In the genomic region with DNA sequence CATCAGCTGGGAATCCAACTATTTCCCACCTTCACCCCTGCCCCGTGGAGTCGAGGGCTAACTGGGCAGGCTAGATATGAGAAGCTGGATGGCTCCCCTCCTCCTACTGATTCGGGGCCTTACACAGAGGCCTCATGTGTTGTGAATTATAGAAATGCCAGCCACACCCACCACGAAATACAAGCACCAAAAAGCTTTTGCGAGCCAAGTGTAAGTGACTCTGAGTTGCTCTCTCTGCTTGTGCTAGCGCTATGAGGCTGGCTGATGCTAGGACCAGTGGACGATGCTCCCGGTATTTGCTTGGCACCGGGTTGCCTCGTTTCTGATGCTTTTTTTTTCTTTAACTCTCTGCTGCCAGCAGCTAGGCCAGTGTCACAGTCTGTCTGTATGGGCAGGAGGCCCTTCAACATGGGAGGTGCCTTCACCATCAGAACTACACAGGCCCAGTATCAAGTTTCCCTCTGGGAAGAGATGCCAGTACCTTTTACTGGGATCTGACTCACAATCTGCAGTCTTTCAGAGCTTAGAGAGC, we compare ENCODE assay signal across 20 mouse cellular contexts.
DNase-seq lines count a peak whose midpoint lies in the region; ATAC-seq and TF ChIP-seq lines count a peak whose summit lies in the region.
"Had no signal": no experiment of that assay in that cellular context is flagged by ENCODE, and none has a peak within 500 bp of the region (broad histone marks: within the 10 kb centered on the region; RNA-seq: fewer than 3 reads in every experiment).

No protein-coding gene starts in this region.

- no peaks in the 10 kb centered on the region for H3K9me3 ChIP-seq in kidney, embryonic 16.5 days (ENCODE audit: low read length)
- H3K9me3 ChIP-seq: hindbrain, embryonic 13.5 days; megakaryocyte, embryonic 14.5 days had no signal

- no peaks in the 10 kb centered on the region for H3K27me3 ChIP-seq in spleen, adult 2 months (ENCODE audit: control insufficient read depth, insufficient read depth, low read length)
- no peaks in the 10 kb centered on the region for H3K27me3 ChIP-seq in kidney, embryonic 16.5 days (ENCODE audit: insufficient read depth, low read length)

- H3K4me1 ChIP-seq in spleen, adult 2 months (ENCODE audit: control insufficient read depth, insufficient read depth, insufficient read length) = peaks cover 8% of the 10 kb centered on the region; the same call in 1 of the 2 replicates
- peaks cover 14% of the 10 kb centered on the region for H3K4me1 ChIP-seq in kidney, embryonic 16.5 days (ENCODE audit: insufficient read depth, low read length)
- H3K4me1 ChIP-seq: megakaryocyte, embryonic 14.5 days had no signal

- no peak for DNase-seq in spleen, adult 2 months (ENCODE audit: low read depth in 1 of 2, low spot score in 2 of 2)
- no peak for DNase-seq in spleen, adult 18-20 months
- DNase-seq in adipocyte (ENCODE audit: low spot score) = peak; percentile 21
- peak; percentile 51 for DNase-seq in fibroblast of lung, adult 2 months (ENCODE audit: low read depth)
- DNase-seq in adrenal gland, postnatal 10 days = no peak
- DNase-seq in heart, postnatal 14 days = no peak
- DNase-seq: adrenal gland, postnatal 36 days; cerebellum, adult 2 months; layer of hippocampus, postnatal 36 days; right cerebral cortex, adult 18-20 months had no signal

- no peak for ATAC-seq in kidney, embryonic 16.5 days (ENCODE audit: low FRiP score, low TSS enrichment)
- ATAC-seq: forebrain, embryonic 16.5 days; intestine, postnatal 0 days; lung, postnatal 0 days; midbrain, embryonic 16.5 days had no signal

- intact Hi-C loops in heart, postnatal 14 days (cut with DNase I) = loop anchor here (5.0 kb wide), 1 partner anchor 35 kb away; no protein-coding TSS in a partner anchor

- no peak overlapping the region for H3K9ac ChIP-seq in kidney, embryonic 16.5 days (replicated peaks; ENCODE audit: low read length)
- H3K9ac ChIP-seq: hindbrain, embryonic 13.5 days; liver, embryonic 14.5 days had no signal

- 78% methylated on average over 10 of the region's 10 CpGs for WGBS in spleen, adult 2 months
- 78% methylated on average over 10 of the region's 10 CpGs for WGBS in kidney, embryonic 16.5 days

- no peak for TF ChIP-seq POLR2A in spleen, adult 2 months (IDR thresholded peaks at IDR 0.05; ENCODE audit: low read depth, low read length)

- H3K4me3 ChIP-seq in spleen, adult 2 months (ENCODE audit: extremely low read depth, insufficient read depth, insufficient read length) = no peak overlapping the region
- no peak overlapping the region for H3K4me3 ChIP-seq in kidney, embryonic 16.5 days (ENCODE audit: low read length)
- H3K4me3 ChIP-seq: hindbrain, embryonic 13.5 days; megakaryocyte, embryonic 14.5 days had no signal

- no peak overlapping the region for H3K4me2 ChIP-seq in kidney, embryonic 16.5 days (replicated peaks; ENCODE audit: low read depth, low read length)
- H3K4me2 ChIP-seq: hindbrain, embryonic 13.5 days had no signal

- no peaks in the 10 kb centered on the region for H3K36me3 ChIP-seq in spleen, adult 2 months (ENCODE audit: control insufficient read depth, insufficient read depth, low read length)
- no peaks in the 10 kb centered on the region for H3K36me3 ChIP-seq in kidney, embryonic 16.5 days (ENCODE audit: insufficient read depth, low read length)
- H3K36me3 ChIP-seq: hindbrain, embryonic 13.5 days had no signal

- no peak for TF ChIP-seq CTCF in spleen, adult 2 months (IDR thresholded peaks at IDR 0.05; ENCODE audit: extremely low read depth, insufficient read depth, insufficient read length, insufficient replicate concordance)

- H3K27ac ChIP-seq in spleen, adult 2 months (ENCODE audit: insufficient read depth, low read length) = peak overlapping the region; percentile 88
- H3K27ac ChIP-seq in kidney, embryonic 16.5 days (ENCODE audit: low read length) = no peak overlapping the region
- H3K27ac ChIP-seq: hindbrain, embryonic 13.5 days; kidney, postnatal 0 days; liver, embryonic 14.5 days; stomach, postnatal 0 days had no signal

Comparison
In these comparisons a context has a peak if more than half of its experiments do, and no peak if none do; other contexts are left out.
1. DNase-seq: peak in adipocyte (single experiment) and fibroblast of lung, adult 2 months (single experiment); none in spleen, adult 2 months (0 of 2), spleen, adult 18-20 months (0 of 2), adrenal gland, postnatal 10 days (single experiment) and heart, postnatal 14 days (0 of 2).